Mouse (Mus musculus) erythroblast, embryonic 14.5 days (primary cell): Measurements from ENCODE around the gene Adcy2.

Experiments used
- GATA1 ChIP-seq: IDR thresholded peaks from 2 replicates; pipeline ENCODE4 v1.6.1; 2012; ENCODE audit warnings: low read length, inconsistent platforms, mixed read lengths
- TAL1 ChIP-seq: IDR thresholded peaks from 3 replicates; pipeline ENCODE4 v1.6.1; 2012; ENCODE audit warnings: low read length, inconsistent platforms, mixed read lengths

DNA sequence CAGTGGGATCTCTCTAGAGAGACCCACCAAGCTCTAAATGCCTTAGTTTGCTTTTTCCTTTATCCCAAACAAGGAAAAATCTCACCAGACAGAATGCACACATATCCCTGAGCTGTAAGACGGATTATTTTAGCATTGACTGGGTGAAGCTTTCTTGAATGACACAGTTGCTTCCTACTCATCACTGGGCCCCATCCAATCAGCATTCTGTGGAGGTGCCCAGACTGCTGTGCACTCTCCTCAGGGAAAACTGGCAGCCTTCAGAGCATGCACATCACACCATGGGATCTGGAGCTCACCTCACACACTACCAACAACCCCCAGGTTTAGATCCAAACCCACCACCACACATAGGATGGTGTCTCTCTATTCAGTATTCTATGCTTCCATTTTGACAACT is 92.7 kb downstream of the Adcy2 start:
- TF ChIP-seq TAL1 (no peak), GATA1 (no peak)
